Mouse (Mus musculus) brain, embryonic 14.5 days (tissue): ENCODE results near the gene Rasa4.

Experiments
- CTCF ChIP-seq: fragments of 200-500 bp; IDR thresholded peaks from 2 replicates; pipeline ENCODE4 v1.5.1; 2012; ENCODE audit warnings: inconsistent platforms, mild to moderate bottlenecking, moderate library complexity, borderline replicate concordance; ENCODE audit not compliant: insufficient read depth, insufficient read length; ENCODE audit errors: extremely low read depth
- POLR2A ChIP-seq: fragments of 200-500 bp; IDR thresholded peaks from 2 replicates; pipeline ENCODE4 v1.6.1; 2012; ENCODE audit warnings: mild to moderate bottlenecking, inconsistent platforms, borderline replicate concordance; ENCODE audit not compliant: poor library complexity, insufficient read depth, insufficient read length, severe bottlenecking; ENCODE audit errors: extremely low read depth

DNA sequence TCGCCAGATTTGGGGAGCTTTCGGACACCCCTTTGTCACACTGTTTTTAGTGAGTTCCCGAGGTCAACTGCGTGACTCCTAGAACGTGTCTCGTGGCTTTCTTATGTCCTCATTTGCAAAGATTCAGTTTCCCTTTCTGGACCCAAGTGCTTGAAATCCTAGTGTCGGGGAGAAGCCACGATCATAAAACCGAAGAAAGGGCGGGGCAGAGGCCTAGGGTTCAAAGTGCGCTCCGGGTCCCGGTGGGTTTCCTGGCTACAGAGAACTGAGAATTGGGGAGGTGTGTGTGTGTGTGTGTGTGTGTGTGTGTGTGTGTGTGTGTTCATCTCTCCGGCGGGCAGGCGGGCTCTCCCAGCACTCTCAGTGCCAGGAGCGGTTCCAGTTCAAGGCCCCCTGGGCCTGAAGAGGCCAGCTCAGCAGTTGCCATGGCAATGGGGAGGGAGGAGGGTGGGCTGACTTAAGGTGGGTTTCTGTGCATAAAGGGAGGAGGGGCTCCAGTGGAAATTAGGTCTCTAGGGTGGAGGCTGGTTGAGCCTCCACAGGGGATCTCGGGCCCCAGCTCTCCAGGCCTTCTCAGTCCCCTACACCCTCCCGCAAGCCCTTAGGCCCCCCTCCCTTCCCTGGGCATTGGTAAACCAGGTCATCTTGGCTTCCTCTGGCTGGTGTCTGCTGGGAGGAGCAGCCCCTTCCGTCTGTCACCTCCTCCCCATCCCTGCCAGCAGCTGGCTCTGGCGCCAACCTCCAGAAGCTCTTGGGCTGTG lies 1.4 kb downstream of the Rasa4 start:
- TF ChIP-seq CTCF = no peak
- TF ChIP-seq POLR2A = no peak
